Mouse (Mus musculus): Measurements from ENCODE around the gene Ddx19b. TPM values are rescaled to one million over a fixed set of nuclear protein-coding genes. Genes with fewer than 3 reads are reported as not detected.
"Not testable (repeated sequence)": the region's sequence is repeated elsewhere in the genome, so short reads cannot be mapped to it uniquely, and the experiment has no call there.

Ddx19b gene
- polyA plus RNA-seq, 1 experiment from 2014 or later: 4.3 TPM

DNA sequence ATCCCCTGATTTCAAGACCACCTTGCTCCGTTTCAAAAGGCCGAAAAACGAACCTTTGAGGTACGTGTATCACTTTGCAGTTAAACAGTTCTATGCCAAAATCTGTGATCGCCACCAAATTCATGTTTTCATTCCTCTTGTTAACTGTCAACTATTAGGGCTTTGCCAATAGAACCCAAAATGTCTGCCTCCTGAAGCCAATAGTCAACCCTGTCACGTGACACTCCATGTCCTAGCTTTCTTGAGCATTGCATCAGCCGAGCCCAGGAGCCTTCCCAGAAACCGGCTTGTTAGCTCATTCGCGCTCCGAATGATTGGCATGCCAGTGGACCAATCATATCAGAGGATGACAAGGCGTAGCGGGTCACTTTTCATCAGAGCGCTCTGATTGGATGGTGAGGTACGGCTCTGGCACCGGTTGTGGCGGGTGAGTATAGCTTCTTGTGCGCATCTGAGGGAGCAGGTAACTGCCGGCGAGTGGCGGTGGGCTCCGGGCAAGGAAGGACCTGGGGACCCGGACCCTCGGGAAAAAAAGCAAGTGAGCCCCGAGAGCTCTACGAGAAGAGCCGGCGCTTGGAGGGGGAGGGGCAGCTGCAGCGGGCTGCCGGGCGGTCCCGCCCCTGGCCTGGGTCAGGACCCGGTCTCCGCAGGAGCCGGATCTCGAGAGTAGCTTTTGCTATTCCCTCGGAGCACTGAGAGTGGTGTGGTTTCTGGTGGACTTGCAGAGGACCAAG is 2.1 kb upstream of the Ddx19b start:
- H3K4me1 ChIP-seq: peaks cover 15% of the 10 kb centered on the region
- peak overlapping the region; percentile 74 for H3K4me2 ChIP-seq
- peak; percentile 100 for ATAC-seq (ENCODE audit: insufficient number of reproducible peaks, insufficient read depth, low FRiP score, low TSS enrichment, low read depth)
- peaks cover 21% of the 10 kb centered on the region for H3K36me3 ChIP-seq
- no peaks in the 10 kb centered on the region for H3K9me3 ChIP-seq
- peak overlapping the region; percentile 77 for H3K4me3 ChIP-seq
- H3K27me3 ChIP-seq: peaks cover 6% of the 10 kb centered on the region
- H3K27ac ChIP-seq: peak overlapping the region; percentile 68; the same call in 1 of the 2 replicates
- 6% methylated on average over 37 of the region's 37 CpGs for WGBS
- peak overlapping the region; percentile 80 for H3K9ac ChIP-seq

DNA sequence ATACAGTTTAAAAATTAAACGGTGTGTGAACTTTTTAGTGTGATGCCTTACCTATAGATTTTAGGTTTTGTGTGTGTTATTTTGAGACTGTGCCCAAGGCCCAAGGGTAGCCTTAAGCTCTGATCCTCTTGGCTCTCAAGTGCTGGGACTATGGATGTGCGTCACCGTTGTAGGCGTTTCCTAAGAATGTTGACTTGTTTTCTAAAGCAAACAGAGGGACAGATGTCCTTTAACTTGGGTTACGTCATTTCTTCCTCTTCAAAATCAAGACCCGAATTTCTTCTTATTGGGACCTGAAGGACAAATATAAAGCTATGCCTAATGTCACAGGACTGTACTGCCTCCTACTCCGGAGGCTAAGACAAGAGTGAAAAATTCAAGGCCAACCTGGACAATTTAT is 1.4 kb upstream of the Ddx19b start, which contains the start of gene Aars:
TSS of gene Aars (plus strand) at position 229 of the 400 bp plus-strand sequence.
- H3K9me3 ChIP-seq: no peaks in the 10 kb centered on the region
- peaks cover 15% of the 10 kb centered on the region for H3K4me1 ChIP-seq
- peak within 1 kb of the TSS; percentile 77 for H3K4me3 ChIP-seq
- H3K4me2 ChIP-seq: peak within 1 kb of the TSS; percentile 74
- 95% methylated on average over 7 of the region's 7 CpGs for WGBS
- peaks cover 6% of the 10 kb centered on the region for H3K27me3 ChIP-seq
- no peak for ATAC-seq (ENCODE audit: insufficient number of reproducible peaks, insufficient read depth, low FRiP score, low TSS enrichment, low read depth)
- H3K9ac ChIP-seq: peak within 1 kb of the TSS; percentile 80
- H3K36me3 ChIP-seq: peaks cover 15% of the 10 kb centered on the region
- peak within 1 kb of the TSS; percentile 68; the same call in 1 of the 2 replicates for H3K27ac ChIP-seq

DNA sequence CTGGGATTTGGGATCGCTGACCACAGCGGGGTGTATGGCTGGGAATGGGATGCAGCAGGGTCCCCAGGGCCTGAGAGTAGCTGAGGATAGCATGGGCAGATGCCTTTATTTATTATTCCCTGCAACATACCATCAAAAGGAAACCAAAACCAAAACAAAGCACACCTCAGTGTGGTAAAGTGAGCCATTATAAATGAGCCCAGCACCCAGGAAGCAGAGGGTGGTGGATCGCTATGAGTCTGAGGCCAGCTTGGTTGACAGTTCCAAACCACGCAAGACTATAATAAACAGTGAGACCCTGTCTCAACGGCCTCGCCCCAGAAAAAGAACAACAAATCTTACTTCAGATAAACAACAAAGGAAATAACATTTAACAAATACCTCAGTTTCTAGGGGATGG is 1.5 kb downstream of the Ddx19b start:
- Histone ChIP-seq H3K4me1 (peaks cover 8% of the 10 kb centered on the region), H3K27ac (no peak overlapping the region), H3K36me3 (no peaks in the 10 kb centered on the region), H3K9ac (no peak overlapping the region), H3K9me3 (no peaks in the 10 kb centered on the region), H3K4me3 (no peak overlapping the region), H3K4me2 (no peak overlapping the region), H3K27me3 (peaks cover 6% of the 10 kb centered on the region)
- no peak for ATAC-seq (ENCODE audit: insufficient number of reproducible peaks, insufficient read depth, low FRiP score, low TSS enrichment, low read depth)
- 75% methylated on average over 6 of the region's 6 CpGs for WGBS

DNA sequence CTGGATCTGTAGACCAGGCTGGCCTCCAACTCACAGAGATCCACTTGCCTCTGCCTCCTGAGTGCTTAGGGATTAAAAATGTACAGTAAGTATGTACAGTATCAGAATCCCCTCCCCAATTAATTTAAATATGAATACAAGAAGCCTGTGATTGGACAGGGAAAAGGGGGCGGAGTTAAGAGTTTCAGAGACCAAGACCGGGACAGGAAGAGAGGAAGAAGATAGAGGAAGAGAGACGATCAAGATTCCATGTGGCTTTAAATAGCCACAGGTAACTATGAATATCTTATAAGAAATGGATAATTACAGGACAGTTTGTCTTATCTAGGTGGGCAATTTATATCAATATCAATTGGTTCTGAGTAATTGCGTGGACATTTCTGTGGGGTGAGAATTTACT is 2.0 kb downstream of the Ddx19b start:
- Histone ChIP-seq H3K9me3 (no peaks in the 10 kb centered on the region), H3K36me3 (no peaks in the 10 kb centered on the region), H3K27me3 (peaks cover 6% of the 10 kb centered on the region), H3K4me1 (peaks cover 4% of the 10 kb centered on the region), H3K27ac (no peak overlapping the region), H3K9ac (no peak overlapping the region), H3K4me2 (no peak overlapping the region), H3K4me3 (no peak overlapping the region)
- 57% methylated on average over 4 of the region's 4 CpGs for WGBS
- no peak for ATAC-seq (ENCODE audit: insufficient number of reproducible peaks, insufficient read depth, low FRiP score, low TSS enrichment, low read depth)

DNA sequence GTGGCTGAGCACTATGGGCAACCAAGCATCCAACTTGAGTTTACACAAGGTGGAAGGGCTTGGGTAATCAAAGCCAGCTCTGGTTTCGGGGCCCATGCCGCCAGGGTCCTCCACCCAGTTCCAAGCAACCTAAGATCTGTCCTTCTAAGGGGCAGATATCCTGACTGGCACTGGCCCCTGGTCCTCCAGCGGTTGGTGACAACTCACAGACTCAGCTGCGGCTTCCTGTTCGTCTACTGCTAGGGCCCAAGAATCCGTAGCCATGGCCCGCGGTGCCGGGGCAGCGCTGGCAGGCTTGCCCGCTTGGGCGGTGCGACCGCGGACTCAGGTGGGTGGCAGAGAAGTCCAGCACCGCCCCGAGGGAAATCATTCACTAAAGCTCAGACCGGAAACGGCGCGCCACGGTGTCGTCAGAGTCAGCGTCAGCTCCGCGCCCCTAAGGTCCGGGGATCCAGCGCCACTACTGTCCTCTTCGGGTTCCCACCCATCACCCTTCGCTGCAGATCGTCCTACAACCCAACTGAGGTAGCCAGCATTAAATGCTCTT is 4.1 kb downstream of the Ddx19b start:
- under 1% methylated on average over 31 of the region's 31 CpGs for WGBS
- H3K9ac ChIP-seq: peak overlapping the region; percentile 85
- H3K4me1 ChIP-seq: no peaks in the 10 kb centered on the region
- peak; percentile 82; the same call in 1 of the 2 replicates for ATAC-seq (ENCODE audit: insufficient number of reproducible peaks, insufficient read depth, low FRiP score, low TSS enrichment, low read depth)
- no peaks in the 10 kb centered on the region for H3K9me3 ChIP-seq
- no peak overlapping the region for H3K27ac ChIP-seq
- peak overlapping the region; percentile 80 for H3K4me3 ChIP-seq
- no peaks in the 10 kb centered on the region for H3K36me3 ChIP-seq
- H3K4me2 ChIP-seq: peak overlapping the region; percentile 72
- peaks cover 6% of the 10 kb centered on the region for H3K27me3 ChIP-seq

DNA sequence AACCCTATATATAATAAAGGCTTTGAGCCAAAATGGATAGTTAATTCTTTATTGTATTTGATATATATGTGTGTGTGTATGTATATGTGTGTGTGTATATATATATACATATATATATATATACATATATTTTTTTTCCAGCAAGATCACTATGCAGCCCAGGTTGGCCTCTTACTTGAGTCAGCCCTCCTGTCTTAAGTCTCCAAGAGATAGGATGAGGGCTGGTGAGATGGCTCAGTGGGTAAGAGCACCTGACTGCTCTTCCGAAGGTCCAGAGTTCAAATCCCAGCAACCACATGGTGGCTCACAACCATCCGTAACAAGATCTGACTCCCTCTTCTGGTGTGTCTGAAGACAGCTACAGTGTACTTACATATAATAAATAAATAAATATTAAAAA is 4.9 kb downstream of the Ddx19b start:
- not testable (repeated sequence) for H3K27me3 ChIP-seq; H3K36me3 ChIP-seq; H3K9ac ChIP-seq; H3K4me2 ChIP-seq; H3K4me1 ChIP-seq; ATAC-seq (ENCODE audit: insufficient number of reproducible peaks, insufficient read depth, low FRiP score, low TSS enrichment, low read depth); H3K4me3 ChIP-seq; H3K9me3 ChIP-seq; H3K27ac ChIP-seq
- WGBS: 85% methylated on average over 2 of the region's 2 CpGs

DNA sequence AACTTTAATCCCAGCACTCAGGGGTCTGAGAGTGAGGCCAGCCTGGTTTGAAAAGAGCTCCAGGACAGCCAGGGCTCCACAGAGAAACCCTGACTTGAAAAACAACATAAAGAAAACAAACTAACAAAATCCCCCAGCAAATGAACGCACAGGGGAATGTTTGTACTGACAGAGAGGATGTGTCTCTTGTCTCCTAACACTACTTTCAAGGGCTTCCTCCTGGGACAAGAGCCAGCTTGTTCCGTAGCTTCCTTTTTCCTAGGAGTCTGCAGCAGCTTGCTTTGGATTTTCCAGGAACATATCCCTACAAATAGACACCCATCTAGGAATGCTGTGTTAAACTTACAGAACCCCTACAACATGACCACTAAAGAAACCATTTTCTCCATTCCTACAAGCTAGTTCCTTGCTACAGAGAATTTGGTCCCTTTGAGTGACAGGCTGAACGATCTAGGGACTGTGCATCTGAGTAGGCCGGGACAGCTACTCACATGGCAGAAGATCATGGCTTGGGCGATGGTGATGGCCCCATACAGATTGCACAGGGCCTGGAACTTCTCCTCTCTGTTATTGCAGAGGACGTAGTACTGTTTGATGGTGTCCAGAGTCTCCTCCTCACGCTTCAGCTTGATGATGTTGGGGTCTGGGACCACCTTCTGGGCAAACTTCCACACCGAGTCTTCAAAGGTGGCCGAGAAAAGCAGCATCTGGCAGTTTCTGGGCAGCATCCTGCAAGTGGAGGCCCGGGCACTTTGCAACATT is 21.1 kb downstream of the Ddx19b start:
- peaks cover 46% of the 10 kb centered on the region for H3K36me3 ChIP-seq
- not testable (repeated sequence) for H3K27me3 ChIP-seq; H3K4me1 ChIP-seq; H3K27ac ChIP-seq; H3K9me3 ChIP-seq; ATAC-seq (ENCODE audit: insufficient number of reproducible peaks, insufficient read depth, low FRiP score, low TSS enrichment, low read depth); H3K9ac ChIP-seq; H3K4me2 ChIP-seq; H3K4me3 ChIP-seq
- WGBS: 89% methylated on average over 9 of the region's 10 CpGs

DNA sequence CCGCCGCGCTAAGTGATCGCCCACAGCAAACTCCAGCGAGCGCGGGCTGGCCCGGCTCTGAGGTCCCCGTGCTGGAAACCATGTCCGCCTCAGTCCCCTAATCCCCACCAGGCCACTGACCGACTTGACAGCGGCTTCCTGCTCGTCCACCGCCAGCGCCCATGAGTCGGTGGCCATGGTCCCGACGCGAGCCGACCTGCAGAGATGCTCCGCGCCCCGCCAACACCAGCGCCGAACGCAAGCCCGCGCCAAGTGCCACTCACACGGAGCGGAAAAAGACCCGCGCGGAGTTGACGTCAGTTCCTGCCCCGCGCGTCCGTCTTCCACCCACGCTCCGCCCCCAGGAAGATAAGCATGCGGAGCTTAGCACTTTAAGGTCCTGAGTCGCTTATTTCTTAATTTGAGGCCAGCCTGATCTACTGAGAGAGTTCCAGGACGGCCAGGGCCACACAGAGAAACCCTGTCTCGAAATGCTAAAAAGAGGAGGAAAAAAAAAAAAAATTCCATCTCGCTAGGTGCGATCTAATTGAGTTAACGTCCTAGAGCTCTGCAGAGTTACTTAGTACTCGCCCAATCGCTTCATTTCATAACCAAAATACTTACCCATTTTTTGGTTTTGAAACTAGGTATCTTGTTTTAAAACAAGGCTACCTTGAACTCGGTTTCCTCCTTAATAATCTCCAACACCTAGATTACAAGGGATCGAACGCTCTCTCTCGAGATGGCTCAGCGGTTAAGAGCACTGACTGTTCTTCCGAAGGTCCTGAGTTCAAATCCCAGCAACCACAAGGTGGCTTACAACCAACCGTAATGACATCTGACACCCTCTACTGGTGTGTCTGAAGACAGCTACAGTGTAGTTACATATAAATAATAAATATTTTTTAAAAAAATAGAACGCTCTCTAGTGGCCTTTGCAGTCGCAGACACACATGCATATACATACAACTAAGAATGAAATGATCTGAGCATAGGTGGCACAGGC is 33.7 kb downstream of the Ddx19b start, which contains the start of gene Ddx19a:
TSS of gene Ddx19a (minus strand) at position 254 of the 985 bp plus-strand sequence.
- 3% methylated on average over 58 of the region's 58 CpGs for WGBS
- ATAC-seq (ENCODE audit: insufficient number of reproducible peaks, insufficient read depth, low FRiP score, low TSS enrichment, low read depth): peak; percentile 82

DNA sequence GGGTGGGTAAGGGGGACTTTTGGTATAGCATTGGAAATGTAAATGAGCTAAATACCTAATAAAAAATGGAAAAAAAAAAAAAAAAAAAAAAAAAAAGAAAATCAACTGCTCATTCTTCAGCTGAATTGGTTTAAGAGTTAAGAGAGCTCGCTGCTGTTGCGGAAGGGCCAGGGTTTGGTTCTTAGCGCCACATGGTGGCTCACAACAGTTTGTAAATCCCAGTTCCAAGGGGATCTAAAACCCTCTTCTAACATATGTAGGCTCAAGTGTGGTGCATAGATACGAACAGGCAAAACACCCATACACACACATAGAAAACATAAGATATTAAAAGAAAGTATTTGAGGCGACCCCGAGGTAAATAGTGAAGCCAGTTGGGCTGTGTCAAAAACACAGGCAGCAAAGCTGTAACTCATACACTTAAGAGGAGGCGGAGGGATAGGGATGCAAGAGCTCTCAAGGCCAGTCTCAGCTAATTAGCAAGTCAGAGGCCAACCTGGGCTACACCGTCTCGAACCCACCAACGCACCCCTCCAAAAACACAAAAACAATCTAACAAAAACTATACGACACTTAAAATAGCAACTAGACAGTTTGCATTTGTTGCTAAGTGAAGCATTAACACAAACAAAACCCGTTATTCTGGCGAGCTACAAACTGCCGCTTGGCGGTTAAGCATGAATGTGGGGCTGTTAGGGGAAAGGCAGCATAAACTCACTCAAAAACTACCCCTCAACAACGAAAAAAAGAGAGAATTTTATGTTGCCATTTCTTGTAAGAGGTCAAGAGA is 34.7 kb downstream of the Ddx19b start:
- H3K4me2 ChIP-seq: peak overlapping the region; percentile 85
- ATAC-seq (ENCODE audit: insufficient number of reproducible peaks, insufficient read depth, low FRiP score, low TSS enrichment, low read depth): no peak
- peak overlapping the region; percentile 86 for H3K27ac ChIP-seq
- H3K27me3 ChIP-seq: no peaks in the 10 kb centered on the region
- 37% methylated on average over 16 of the region's 16 CpGs for WGBS
- peak overlapping the region; percentile 93 for H3K4me3 ChIP-seq
- H3K36me3 ChIP-seq: peaks cover 20% of the 10 kb centered on the region
- H3K4me1 ChIP-seq: peaks cover 5% of the 10 kb centered on the region; the same call in 1 of the 2 replicates
- peak overlapping the region; percentile 92 for H3K9ac ChIP-seq
- no peaks in the 10 kb centered on the region for H3K9me3 ChIP-seq

More for the DNA sequence above, 33.7 kb downstream of the Ddx19b start, which contains the start of gene Ddx19a:
- H3K4me1 ChIP-seq: peaks cover 5% of the 10 kb centered on the region; the same call in 1 of the 2 replicates
- H3K27ac ChIP-seq: peak within 1 kb of the TSS; percentile 86
- H3K36me3 ChIP-seq: peaks cover 14% of the 10 kb centered on the region
- peak within 1 kb of the TSS; percentile 93 for H3K4me3 ChIP-seq
- no peaks in the 10 kb centered on the region for H3K9me3 ChIP-seq
- peak within 1 kb of the TSS; percentile 92 for H3K9ac ChIP-seq
- H3K4me2 ChIP-seq: peak within 1 kb of the TSS; percentile 85
- no peaks in the 10 kb centered on the region for H3K27me3 ChIP-seq

DNA sequence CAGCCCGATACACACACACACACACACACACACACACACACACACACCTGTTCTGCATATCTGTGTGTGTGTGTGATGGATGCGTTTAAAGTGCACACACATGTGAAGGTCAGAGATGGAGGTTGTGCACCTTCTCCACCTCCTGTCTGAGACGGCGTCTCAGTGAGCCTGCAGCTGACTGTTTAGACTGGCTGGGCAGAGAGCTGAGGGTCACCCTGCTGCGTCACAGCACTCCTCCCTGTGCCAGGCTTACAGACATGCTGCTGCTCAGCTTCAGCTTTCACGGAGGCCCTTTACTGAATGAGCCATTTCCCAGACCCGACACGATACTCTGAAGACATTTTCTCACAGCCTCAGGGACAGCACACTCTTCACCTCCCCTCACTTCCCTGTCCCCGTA is 41.5 kb downstream of the Ddx19b start:
- Histone ChIP-seq H3K27ac (no peak overlapping the region), H3K9ac (no peak overlapping the region), H3K4me3 (no peak overlapping the region), H3K4me2 (no peak overlapping the region), H3K36me3 (peaks cover 80% of the 10 kb centered on the region), H3K4me1 (no peaks in the 10 kb centered on the region), H3K27me3 (no peaks in the 10 kb centered on the region), H3K9me3 (no peaks in the 10 kb centered on the region)
- no peak for ATAC-seq (ENCODE audit: insufficient number of reproducible peaks, insufficient read depth, low FRiP score, low TSS enrichment, low read depth)
- WGBS: 91% methylated on average over 9 of the region's 9 CpGs
